Mouse (Mus musculus) heart, embryonic 10.5 days (tissue): ENCODE measurements around the gene Tpd52l1. TPM values are rescaled to one million over a fixed set of nuclear protein-coding genes. Genes with fewer than 3 reads are reported as not detected.

ENCODE experiments used
- polyA plus RNA-seq: library from polyadenylated mRNA; unstranded; fragments of >200 nt; fragmentation: Nextera tagmentation; extraction: Ambion mirVana; gene quantifications from 2 replicates; pipeline ENCODE4 v1.2.1, GENCODE M21; 2016

Tpd52l1 gene
- polyA plus RNA-seq, 1 experiment from 2014 or later, result 24.7 TPM

Other genes with a start within 250 kb of the Tpd52l1 start
- gene Hddc2, start 132.6 kb downstream of the Tpd52l1 start, polyA plus RNA-seq, result 73.6 and 79.5 TPM in 2 replicates
- gene Rnf217, start 163.2 kb upstream of the Tpd52l1 start, polyA plus RNA-seq, result 0.84 and 1.1 TPM in 2 replicates